Comparison of ENCODE assay signal across 19 mouse cellular contexts in genomic region chr11:48038051-48038450, GRCm38 (mm10). TPM values are rescaled to one million over a fixed set of nuclear protein-coding genes. Genes with fewer than 3 reads are reported as not detected.
"Had no signal": no experiment of that assay in that cellular context is flagged by ENCODE, and none has a peak within 500 bp of the region (broad histone marks: within the 10 kb centered on the region; RNA-seq: fewer than 3 reads in every experiment).

No protein-coding gene starts in this region.

- H3K9ac ChIP-seq: liver, embryonic 13.5 days; lung, embryonic 14.5 days; midbrain, embryonic 13.5 days; neural tube, embryonic 12.5 days; stomach, embryonic 15.5 days had no signal

- H3K27ac ChIP-seq: left cerebral cortex, adult 2 months; liver, embryonic 13.5 days; macrophage; midbrain, embryonic 10.5 days; midbrain, embryonic 13.5 days; neural tube, embryonic 12.5 days; stomach, embryonic 15.5 days had no signal

- H3K4me2 ChIP-seq: liver, embryonic 13.5 days; lung, embryonic 14.5 days; midbrain, embryonic 13.5 days; neural tube, embryonic 12.5 days; stomach, embryonic 15.5 days had no signal

- H3K9me3 ChIP-seq: liver, embryonic 13.5 days; megakaryocyte, embryonic 14.5 days; midbrain, embryonic 10.5 days; midbrain, embryonic 13.5 days; neural tube, embryonic 12.5 days; stomach, embryonic 15.5 days had no signal

- ATAC-seq: intestine, embryonic 16.5 days; lung, postnatal 0 days; midbrain, embryonic 13.5 days had no signal

- H3K4me3 ChIP-seq: left cerebral cortex, adult 2 months; liver, embryonic 13.5 days; megakaryocyte, embryonic 14.5 days; midbrain, embryonic 10.5 days; midbrain, embryonic 13.5 days; neural tube, embryonic 12.5 days; stomach, embryonic 15.5 days had no signal

- DNase-seq: kidney, adult 2 months; kidney, postnatal 10 days; kidney, postnatal 36 days; layer of hippocampus, postnatal 36 days; liver, embryonic 13.5 days; right cerebral cortex, postnatal 25 days; spleen, adult 18-20 months; thymus, postnatal 25 days had no signal

- H3K36me3 ChIP-seq: liver, embryonic 13.5 days; midbrain, embryonic 10.5 days; midbrain, embryonic 13.5 days; neural tube, embryonic 12.5 days; stomach, embryonic 15.5 days had no signal

- H3K4me1 ChIP-seq: liver, embryonic 13.5 days; megakaryocyte, embryonic 14.5 days; midbrain, embryonic 10.5 days; midbrain, embryonic 13.5 days; stomach, embryonic 15.5 days had no signal

- H3K27me3 ChIP-seq: liver, embryonic 13.5 days; megakaryocyte, embryonic 14.5 days; midbrain, embryonic 13.5 days; neural tube, embryonic 12.5 days; stomach, embryonic 15.5 days had no signal

RNA-seq across cellular contexts. Expression of gene Sgcd, which starts 49.3 kb away (rescaled TPM):
- polyA plus RNA-seq: liver, adult 2 months; macrophage had no signal
